Mouse (Mus musculus) mouse embryonic stem cell (cell line): ENCODE data around the gene Tacr3.

Experiments used
- in situ Hi-C, 2 experiments: fragments of 300-500 bp; cut with MboI; formaldehyde crosslinking; loops; 1 replicate in 1 of 2; 3 replicates in 1 of 2; pipeline ENCODE4 v1.14.3; 2019 to 2020; ENCODE audit warnings: low sequenced_read_pairs in 2 of 2, low pct_unique_long_range_greater_than_20kb in 1 of 2, mixed read lengths in 1 of 2; ENCODE audit not compliant: unreplicated experiment in 1 of 2

The Tacr3 gene

GRCm38 (mm10) chr3:134828875-134829530, at the start of gene Tacr3:
Tacr3 (plus strand) TSS chr3:134829007.
- in situ Hi-C loops = no loop called here

- in situ Hi-C loops = no loop called here
Observed at GRCm38 (mm10) chr3:134828492-134828874, 324 bp upstream of the Tacr3 start.

- in situ Hi-C loops = no loop called here
Observed at GRCm38 (mm10) chr3:134829531-134829921, 719 bp downstream of the Tacr3 start.

GRCm38 (mm10) chr3:134851342-134851741, 22.5 kb downstream of the Tacr3 start:
- in situ Hi-C loops = no loop called here

- in situ Hi-C loops = no loop called here
Observed at GRCm38 (mm10) chr3:134877701-134878100, 48.9 kb downstream of the Tacr3 start.

GRCm38 (mm10) chr3:134895831-134896230, 67.0 kb downstream of the Tacr3 start:
- in situ Hi-C loops = no loop called here

- in situ Hi-C loops = no loop called here
Observed at GRCm38 (mm10) chr3:134908890-134909289, 80.1 kb downstream of the Tacr3 start.

GRCm38 (mm10) chr3:134934703-134935102, 105.9 kb downstream of the Tacr3 start:
- in situ Hi-C loops = no loop called here

GRCm38 (mm10) chr3:134935461-134935860, 106.7 kb downstream of the Tacr3 start:
- in situ Hi-C loops = no loop called here

- in situ Hi-C loops = no loop called here
Observed at GRCm38 (mm10) chr3:134963461-134963860, 134.7 kb downstream of the Tacr3 start.

- in situ Hi-C loops = no loop called here
Observed at GRCm38 (mm10) chr3:134978902-134979301, 150.1 kb downstream of the Tacr3 start.

- in situ Hi-C loops = no loop called here
Observed at GRCm38 (mm10) chr3:134980140-134980539, 151.3 kb downstream of the Tacr3 start.
